8 mouse cellular contexts compared by ENCODE assay signal in genomic region chrX:101532347-101533221, GRCm38 (mm10). TPM values are rescaled to one million over a fixed set of nuclear protein-coding genes. Genes with fewer than 3 reads are reported as not detected.
DNase-seq lines count a peak whose midpoint lies in the region; ATAC-seq and TF ChIP-seq lines count a peak whose summit lies in the region.

Gene Taf1 (plus strand): TSS chrX:101532734.

- DNase-seq in gastrocnemius, adult 8-10 months (ENCODE audit: low spot score in 2 of 2), result peak; percentile 87 to 93
- peak; percentile 87 for DNase-seq in hindlimb bud, embryonic 11.5 days (ENCODE audit: extremely low spot score, low read depth, low spot score)
- peak; percentile 85 to 97 for DNase-seq in left cerebral cortex, adult 8-10 months (ENCODE audit: low spot score in 2 of 2)
- peak; percentile 96 to 98 for DNase-seq in right cerebral cortex, postnatal 10 days (ENCODE audit: low spot score in 2 of 2)
- peak; percentile 74 for DNase-seq in urinary bladder, postnatal 25 days (ENCODE audit: low spot score)

- no peak for TF ChIP-seq CTCF in cortical plate, adult 2 months (IDR thresholded peaks at IDR 0.05; ENCODE audit: extremely low read depth, insufficient read depth, low read length)

- peaks cover 20% of the 10 kb centered on the region for H3K36me3 ChIP-seq in megakaryocyte, embryonic 14.5 days (replicated peaks; ENCODE audit: low read length)

- H3K4me1 ChIP-seq in cortical plate, adult 2 months (ENCODE audit: control insufficient read depth, insufficient read depth, low read length), result no peaks in the 10 kb centered on the region
- peaks cover 7% of the 10 kb centered on the region; the same call in 1 of the 2 replicates for H3K4me1 ChIP-seq in megakaryocyte, embryonic 14.5 days

- H3K27me3 ChIP-seq in megakaryocyte, embryonic 14.5 days (replicated peaks), result no peaks in the 10 kb centered on the region

- ATAC-seq in activated CD4-positive, CD25-positive, alpha-beta regulatory T cell, adult 4 months, result peak; percentile 94

- peak; percentile 48; the same call in 1 of the 2 replicates for TF ChIP-seq POLR2A in cortical plate, adult 2 months (IDR thresholded peaks at IDR 0.05; ENCODE audit: extremely low read depth, insufficient read depth, low read length)

- H3K4me3 ChIP-seq in cortical plate, adult 2 months (ENCODE audit: insufficient read depth, low read length), result peak within 1 kb of the TSS; percentile 79
- peak within 1 kb of the TSS; percentile 94 for H3K4me3 ChIP-seq in megakaryocyte, embryonic 14.5 days (replicated peaks)

- no peaks in the 10 kb centered on the region for H3K9me3 ChIP-seq in megakaryocyte, embryonic 14.5 days

- H3K27ac ChIP-seq in cortical plate, adult 2 months (ENCODE audit: insufficient read depth, low read length), result no peak within 1 kb of the TSS

RNA-seq across cellular contexts. Expression of gene Taf1, which starts in this region (rescaled TPM):
- 10 to 100 TPM; 20.9 to 24.0 TPM for polyA plus RNA-seq in activated CD4-positive, CD25-positive, alpha-beta regulatory T cell, adult 4 months (2017; shearing (Covaris generic))
- polyA plus RNA-seq in cortical plate, adult 2 months (2012; rRNA removed), result 34.1 and 39.3 TPM in 2 replicates
- total RNA-seq in gastrocnemius, adult 8-10 months (2022), result 10 to 100 TPM in 1 of 4 experiments, 1 to 10 TPM in 3; 7.0 to 10.3 (median 8.4) TPM
- total RNA-seq in left cerebral cortex, adult 8-10 months (2022), result 10 to 100 TPM; 47.2 to 50.1 (median 48.3) TPM
- 1.3 TPM in 1 of 2 replicates, not detected in the other for polyA plus RNA-seq in megakaryocyte, embryonic 14.5 days (2012; ENCODE audit: insufficient read depth, low replicate concordance)

Comparison
In these comparisons a context has a peak if more than half of its experiments do, and no peak if none do; other contexts are left out.
1. RNA of gene Taf1 (total RNA-seq): 47.2 to 50.1 TPM in left cerebral cortex, adult 8-10 months; 7.0 to 10.3 TPM in gastrocnemius, adult 8-10 months; every median in the first group is over 4 times any median in the second.
2. Peak in every context shown above with its lines, with median percentiles within 50 percentile points of each other: DNase-seq.